Mouse (Mus musculus) lung, embryonic 14.5 days (tissue): Measurements from ENCODE around the gene Lrrc20. TPM values are rescaled to one million over a fixed set of nuclear protein-coding genes. Genes with fewer than 3 reads are reported as not detected.

Experiments
- ATAC-seq: fragments of 200-750 bp; cut with Nextera tagmentation; 2 replicates; pipeline ENCODE4 v1.8.0; 2017; ENCODE audit warnings: mild to moderate bottlenecking, moderate TSS enrichment, moderate library complexity; ENCODE audit not compliant: insufficient read depth
- DNase-seq: peaks from one replicate; pipeline ENCODE4 v3.0.0-alpha.2; 2015
- H3K27ac ChIP-seq: fragments of 300-500 bp; sonication (generic); 2 replicates; pipeline ENCODE4 v1.5.1; 2014; ENCODE audit warnings: low read depth, mild to moderate bottlenecking, moderate library complexity
- H3K27me3 ChIP-seq: fragments of 300-500 bp; sonication (generic); 2 replicates; pipeline ENCODE4 v1.6.1; 2014; ENCODE audit warnings: low read length, control low read depth; ENCODE audit not compliant: insufficient read depth
- H3K36me3 ChIP-seq: fragments of 300-500 bp; sonication (generic); 2 replicates; pipeline ENCODE4 v1.6.1; 2014; ENCODE audit warnings: control low read depth; ENCODE audit not compliant: insufficient read depth
- H3K4me1 ChIP-seq: fragments of 300-500 bp; sonication (generic); 2 replicates; pipeline ENCODE4 v1.6.1; 2014; ENCODE audit warnings: antibody characterized with exemption, control low read depth; ENCODE audit not compliant: insufficient read depth
- H3K4me2 ChIP-seq: fragments of 300-500 bp; sonication (generic); 2 replicates; pipeline ENCODE4 v1.6.1; 2014; ENCODE audit warnings: mild to moderate bottlenecking
- H3K4me3 ChIP-seq: fragments of 300-500 bp; sonication (generic); 2 replicates; pipeline ENCODE4 v1.5.1; 2014; ENCODE audit warnings: low read depth, low read length
- H3K9ac ChIP-seq: fragments of 300-500 bp; sonication (generic); 2 replicates; pipeline ENCODE4 v1.6.1; 2014
- H3K9me3 ChIP-seq: fragments of 300-500 bp; sonication (generic); 2 replicates; pipeline ENCODE4 v1.6.1; 2016; ENCODE audit warnings: low read depth, low read length, control low read depth
- CTCF ChIP-seq: IDR thresholded peaks from 2 replicates; pipeline ENCODE4 v1.5.1; 2016; ENCODE audit warnings: antibody characterized with exemption, low read depth
- WGBS: fragments of 180-500 bp; shearing (Covaris S2); extraction: QIAGEN DNeasy Blood & Tissue Kit; methylation state at CpG from one replicate; pipeline ENCODE4 v1.1.7; 2014; 5-methylcytosine and 5-hydroxymethylcytosine counted together
- polyA plus RNA-seq: library from polyadenylated mRNA; unstranded; fragments of >200 nt; fragmentation: Nextera tagmentation; extraction: Ambion mirVana; gene quantifications from 2 replicates; pipeline ENCODE4 v1.2.1, GENCODE M21; 2014

The Lrrc20 gene
- polyA plus RNA-seq, 1 experiment from 2014 or later = 9.8 TPM

GRCm38 (mm10) chr10:61499505-61500466 lies 24.2 kb downstream of the Lrrc20 start:
- H3K9ac ChIP-seq = no peak overlapping the region
- 79% methylated on average over 20 of the region's 20 CpGs for WGBS
- H3K4me2 ChIP-seq = no peak overlapping the region
- H3K9me3 ChIP-seq = no peaks in the 10 kb centered on the region
- no peak for DNase-seq
- no peaks in the 10 kb centered on the region for H3K36me3 ChIP-seq
- 0 out of 2 replicates have a peak, but pooled peaks cover 3% of the 10 kb centered on the region for H3K4me1 ChIP-seq
- no peak for ATAC-seq
- TF ChIP-seq CTCF = no peak
- no peaks in the 10 kb centered on the region for H3K27me3 ChIP-seq
- no peak overlapping the region for H3K27ac ChIP-seq
- no peak overlapping the region for H3K4me3 ChIP-seq

DNA sequence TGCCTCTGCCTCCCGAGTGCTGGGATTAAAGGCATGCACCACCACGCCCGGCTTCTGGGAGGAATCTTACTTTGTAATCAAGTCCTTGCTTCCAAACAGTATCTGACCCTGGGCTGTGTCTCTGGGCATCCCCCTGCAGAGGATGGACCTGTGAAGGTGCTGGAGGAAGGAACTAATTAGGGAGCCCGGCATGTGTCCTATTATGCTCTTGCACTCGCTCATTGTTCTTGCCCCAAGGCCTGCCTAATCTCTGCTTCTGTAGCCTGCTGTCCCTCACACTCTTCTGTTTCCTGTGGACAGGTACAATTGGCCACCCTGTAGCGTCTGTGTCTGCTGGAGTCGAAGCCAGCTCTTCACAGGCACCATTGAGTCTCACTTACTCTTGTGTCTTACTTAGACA lies 25.2 kb downstream of the Lrrc20 start:
- H3K4me2 ChIP-seq = no peak overlapping the region
- H3K9ac ChIP-seq = no peak overlapping the region
- H3K4me1 ChIP-seq = 0 out of 2 replicates have a peak, but pooled peaks cover 3% of the 10 kb centered on the region
- no peak overlapping the region for H3K27ac ChIP-seq
- H3K36me3 ChIP-seq = no peaks in the 10 kb centered on the region
- H3K27me3 ChIP-seq = no peaks in the 10 kb centered on the region
- ATAC-seq (no peak), DNase-seq (no peak)
- 66% methylated on average over 7 of the region's 7 CpGs for WGBS
- no peak overlapping the region for H3K4me3 ChIP-seq
- H3K9me3 ChIP-seq = no peaks in the 10 kb centered on the region
- no peak for TF ChIP-seq CTCF

GRCm38 (mm10) chr10:61504073-61504472 lies 28.5 kb downstream of the Lrrc20 start:
- H3K9me3 ChIP-seq = no peaks in the 10 kb centered on the region
- ATAC-seq (no peak), DNase-seq (no peak)
- no peak overlapping the region for H3K4me2 ChIP-seq
- WGBS = 89% methylated on average over 2 of the region's 2 CpGs
- H3K4me3 ChIP-seq = no peak overlapping the region
- no peaks in the 10 kb centered on the region for H3K4me1 ChIP-seq
- H3K27me3 ChIP-seq = no peaks in the 10 kb centered on the region
- no peak overlapping the region for H3K27ac ChIP-seq
- no peaks in the 10 kb centered on the region for H3K36me3 ChIP-seq
- no peak overlapping the region for H3K9ac ChIP-seq
- TF ChIP-seq CTCF = no peak

DNA sequence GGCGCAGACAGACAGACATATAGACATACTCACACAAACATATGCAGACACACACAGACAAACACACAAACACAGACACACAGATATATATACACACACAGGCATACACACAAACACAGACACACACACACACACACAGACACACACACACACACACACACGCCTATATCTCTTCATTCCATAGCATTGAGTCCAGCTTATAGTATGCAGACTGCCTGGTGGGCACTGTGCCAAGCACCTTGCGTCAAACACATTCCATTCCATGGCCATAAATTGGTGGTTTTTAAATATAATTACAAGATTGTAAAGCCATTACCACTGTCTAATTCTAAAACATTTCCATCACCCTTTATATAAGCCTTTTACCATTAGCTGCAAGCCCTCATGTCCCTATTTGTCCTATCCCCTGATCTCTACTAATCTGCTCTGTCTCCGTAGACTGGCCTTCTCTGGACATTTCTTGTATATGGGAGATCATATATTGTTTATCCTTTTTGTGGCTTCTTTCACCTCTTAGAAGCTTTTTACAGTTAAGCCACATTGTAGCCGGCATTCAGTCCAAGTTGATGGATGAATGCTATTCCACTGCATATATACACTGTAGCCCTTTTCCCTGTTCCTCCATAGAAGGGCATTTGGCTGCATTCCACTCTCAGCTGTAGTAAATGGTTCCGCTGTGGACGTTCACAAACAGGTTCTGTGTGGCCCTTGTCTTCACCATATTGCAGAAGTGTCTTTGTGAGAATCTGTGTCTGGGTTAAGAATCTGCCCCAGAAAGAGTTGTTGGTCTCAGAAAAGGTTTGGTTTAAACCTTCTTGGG lies 31.0 kb downstream of the Lrrc20 start:
- DNase-seq = peak; percentile 48
- no peak for TF ChIP-seq CTCF
- H3K27me3 ChIP-seq = no peaks in the 10 kb centered on the region
- ATAC-seq = no peak
- no peak overlapping the region for H3K4me3 ChIP-seq
- no peak overlapping the region for H3K27ac ChIP-seq
- WGBS = 50% methylated on average over 7 of the region's 7 CpGs
- H3K4me2 ChIP-seq = no peak overlapping the region
- no peaks in the 10 kb centered on the region for H3K36me3 ChIP-seq
- H3K9ac ChIP-seq = no peak overlapping the region
- no peaks in the 10 kb centered on the region for H3K9me3 ChIP-seq
- no peaks in the 10 kb centered on the region for H3K4me1 ChIP-seq

- no peak overlapping the region for H3K9ac ChIP-seq
- no peaks in the 10 kb centered on the region for H3K9me3 ChIP-seq
- ATAC-seq (no peak), DNase-seq (no peak)
- H3K4me1 ChIP-seq = no peaks in the 10 kb centered on the region
- TF ChIP-seq CTCF = no peak
- no peaks in the 10 kb centered on the region for H3K36me3 ChIP-seq
- no peak overlapping the region for H3K27ac ChIP-seq
- no peaks in the 10 kb centered on the region for H3K27me3 ChIP-seq
- 71% methylated on average over 5 of the region's 5 CpGs for WGBS
- no peak overlapping the region for H3K4me2 ChIP-seq
- H3K4me3 ChIP-seq = no peak overlapping the region
Observed at GRCm38 (mm10) chr10:61509873-61510272, 34.3 kb downstream of the Lrrc20 start.

GRCm38 (mm10) chr10:61510809-61511208 lies 35.2 kb downstream of the Lrrc20 start:
- 15% methylated on average over 7 of the region's 7 CpGs for WGBS
- Histone ChIP-seq H3K4me2 (no peak overlapping the region), H3K36me3 (no peaks in the 10 kb centered on the region), H3K9ac (no peak overlapping the region), H3K4me1 (no peaks in the 10 kb centered on the region), H3K27me3 (no peaks in the 10 kb centered on the region), H3K9me3 (no peaks in the 10 kb centered on the region), H3K4me3 (no peak overlapping the region), H3K27ac (no peak overlapping the region)
- DNase-seq (peak; percentile 30), ATAC-seq (no peak)
- TF ChIP-seq CTCF = no peak
